Mouse (Mus musculus) liver, embryonic 14.5 days (tissue): ENCODE data around the gene Hirip3. TPM values are rescaled to one million over a fixed set of nuclear protein-coding genes. Genes with fewer than 3 reads are reported as not detected.

Experiments
- ATAC-seq: fragments of 200-750 bp; cut with Nextera tagmentation; 2 replicates; pipeline ENCODE4 v1.8.0; 2017; ENCODE audit warnings: moderate number of reproducible peaks, mild to moderate bottlenecking, moderate library complexity; ENCODE audit not compliant: insufficient read depth
- DNase-seq, 3 experiments: peaks; one replicate each; pipeline ENCODE4 v3.0.0-alpha.2; 2012 to 2013; ENCODE audit warnings: low read depth in 3 of 3, low spot score in 3 of 3
- H3K27ac ChIP-seq: fragments of 300-500 bp; sonication (generic); 2 replicates; pipeline ENCODE4 v1.5.1; 2014; ENCODE audit warnings: moderate library complexity, mild to moderate bottlenecking, control low read depth, inconsistent platforms
- H3K27me3 ChIP-seq: fragments of 300-500 bp; sonication (generic); 2 replicates; pipeline ENCODE4 v1.6.1; 2014; ENCODE audit warnings: mild to moderate bottlenecking, low read length, moderate library complexity; ENCODE audit not compliant: control insufficient read depth, insufficient read depth
- H3K36me3 ChIP-seq: fragments of 300-500 bp; sonication (generic); replicated peaks from 2 replicates; pipeline ENCODE4 v1.6.1; 2014; ENCODE audit warnings: low read depth; ENCODE audit not compliant: control insufficient read depth, insufficient read depth
- H3K4me1 ChIP-seq, 2 experiments: fragments of 200-500 bp in 1 of 2; fragments of 300-500 bp in 1 of 2; sonication (generic) in 1 of 2; replicated peaks; 2 replicates each; pipeline ENCODE4 v1.6.1; 2012 to 2014; ENCODE audit warnings: antibody characterized with exemption in 1 of 2, inconsistent platforms in 1 of 2, low read length in 1 of 2; ENCODE audit not compliant: control insufficient read depth in 2 of 2, insufficient read depth in 2 of 2
- H3K4me2 ChIP-seq: fragments of 300-500 bp; sonication (generic); 2 replicates; pipeline ENCODE4 v1.6.1; 2014; ENCODE audit warnings: low read depth, mild to moderate bottlenecking, control low read depth, moderate library complexity
- H3K4me3 ChIP-seq, 2 experiments: fragments of 200-500 bp in 1 of 2; fragments of 300-500 bp in 1 of 2; sonication (generic) in 1 of 2; 2 replicates each; pipeline ENCODE4 v1.5.1; 2012 to 2014; ENCODE audit warnings: low read depth in 2 of 2, low read length in 2 of 2, mild to moderate bottlenecking in 2 of 2, control low read depth in 1 of 2, inconsistent platforms in 1 of 2, moderate library complexity in 1 of 2; ENCODE audit not compliant: insufficient read depth in 1 of 2
- H3K9ac ChIP-seq: fragments of 300-500 bp; sonication (generic); replicated peaks from 2 replicates; pipeline ENCODE4 v1.6.1; 2014; ENCODE audit warnings: mild to moderate bottlenecking, control low read depth, moderate library complexity
- H3K9me3 ChIP-seq: fragments of 300-500 bp; sonication (generic); 2 replicates; pipeline ENCODE4 v1.6.1; 2016; ENCODE audit warnings: low read length, mixed read lengths; ENCODE audit not compliant: control insufficient read depth
- CTCF ChIP-seq: IDR thresholded peaks from 2 replicates; pipeline ENCODE4 v1.5.1; 2016; ENCODE audit warnings: antibody characterized with exemption, low read depth, control low read depth
- EP300 ChIP-seq: IDR thresholded peaks from 2 replicates; pipeline ENCODE4 v1.6.1; 2016; ENCODE audit warnings: antibody characterized with exemption, low read depth
- WGBS: fragments of 180-500 bp; shearing (Covaris S2); extraction: QIAGEN DNeasy Blood & Tissue Kit; methylation state at CpG from one replicate; pipeline ENCODE4 v1.1.7; 2014; ENCODE audit not compliant: insufficient replicate concordance; 5-methylcytosine and 5-hydroxymethylcytosine counted together
- polyA plus RNA-seq, 2 experiments: library from polyadenylated mRNA; depleted of rRNA in 1 of 2; stranded (reverse) in 1 of 2; unstranded in 1 of 2; fragments of >200 nt; fragmentation: Nextera tagmentation in 1 of 2; extraction: Ambion mirVana in 1 of 2; gene quantifications; 2 replicates each; pipeline versions ENCODE4 v1.2.1 to v1.2.3; 2012 to 2014

The Hirip3 gene
- polyA plus RNA-seq, 2 experiments, result 5.2 to 58.1 TPM

DNA sequence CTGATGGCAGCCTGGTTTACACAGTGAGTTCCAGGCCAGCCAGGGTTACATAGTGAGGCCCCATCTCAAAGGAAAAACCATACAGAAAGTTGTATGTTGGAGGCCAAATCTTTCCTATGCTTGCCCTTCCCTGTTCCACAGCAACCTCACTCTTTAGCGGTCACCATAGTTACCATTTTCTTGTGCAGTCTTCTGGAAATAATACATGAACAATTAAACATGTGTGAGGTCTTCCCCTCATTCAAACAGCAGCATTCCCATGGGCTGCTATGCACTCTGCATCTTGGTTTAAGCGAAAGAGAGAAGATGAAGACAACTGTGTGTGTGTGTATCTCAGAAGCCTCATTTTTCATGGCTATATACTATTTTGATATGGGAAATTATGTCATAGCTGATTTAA is 16.3 kb upstream of the Hirip3 start:
- ATAC-seq, result no peak
- Histone ChIP-seq H3K27me3 (peaks cover 37% of the 10 kb centered on the region), H3K9ac (no peak overlapping the region), H3K9me3 (no peaks in the 10 kb centered on the region), H3K4me2 (no peak overlapping the region), H3K36me3 (no peaks in the 10 kb centered on the region), H3K27ac (no peak overlapping the region), H3K4me1 (no peaks in the 10 kb centered on the region), H3K4me3 (no peak overlapping the region)
- TF ChIP-seq EP300, result no peak
- TF ChIP-seq CTCF, result no peak
- WGBS, result 72% methylated on average over 2 of the region's 2 CpGs
- DNase-seq, result no peak

DNA sequence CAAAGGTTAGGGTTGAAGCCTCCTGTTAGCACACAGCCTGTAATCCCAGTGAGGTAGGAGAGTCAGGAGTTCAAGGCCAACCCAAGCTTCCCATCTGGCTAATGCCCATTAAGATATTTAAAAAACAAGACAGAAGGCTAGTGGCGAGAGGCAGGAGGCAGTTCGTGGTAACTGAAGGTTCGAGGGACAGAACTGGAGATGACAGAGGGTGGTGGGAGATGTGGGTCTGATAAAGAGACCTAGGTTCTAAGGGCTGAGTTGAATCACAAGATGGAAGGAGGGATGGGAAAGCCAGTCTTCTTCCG is 14.7 kb upstream of the Hirip3 start, which contains the start of gene Doc2a:
Gene Doc2a (plus strand): TSS at position 301 of the 305 bp plus-strand sequence.
- H3K27me3 ChIP-seq, result peaks cover 37% of the 10 kb centered on the region
- no peak for ATAC-seq
- H3K9ac ChIP-seq, result 0 out of 2 replicates have a peak within 1 kb of the TSS, but pooled peaks have one; percentile 20
- peak within 1 kb of the TSS; percentile 28 to 30; a peak in 3 of 4 replicates for H3K4me3 ChIP-seq
- WGBS, result 25% methylated on average over 4 of the region's 4 CpGs
- DNase-seq, result no peak
- no peak within 1 kb of the TSS for H3K27ac ChIP-seq
- no peaks in the 10 kb centered on the region for H3K36me3 ChIP-seq
- H3K4me1 ChIP-seq, result no peaks in the 10 kb centered on the region
- TF ChIP-seq CTCF (no peak), EP300 (no peak)
- no peaks in the 10 kb centered on the region for H3K9me3 ChIP-seq
- peak within 1 kb of the TSS; percentile 62 for H3K4me2 ChIP-seq

DNA sequence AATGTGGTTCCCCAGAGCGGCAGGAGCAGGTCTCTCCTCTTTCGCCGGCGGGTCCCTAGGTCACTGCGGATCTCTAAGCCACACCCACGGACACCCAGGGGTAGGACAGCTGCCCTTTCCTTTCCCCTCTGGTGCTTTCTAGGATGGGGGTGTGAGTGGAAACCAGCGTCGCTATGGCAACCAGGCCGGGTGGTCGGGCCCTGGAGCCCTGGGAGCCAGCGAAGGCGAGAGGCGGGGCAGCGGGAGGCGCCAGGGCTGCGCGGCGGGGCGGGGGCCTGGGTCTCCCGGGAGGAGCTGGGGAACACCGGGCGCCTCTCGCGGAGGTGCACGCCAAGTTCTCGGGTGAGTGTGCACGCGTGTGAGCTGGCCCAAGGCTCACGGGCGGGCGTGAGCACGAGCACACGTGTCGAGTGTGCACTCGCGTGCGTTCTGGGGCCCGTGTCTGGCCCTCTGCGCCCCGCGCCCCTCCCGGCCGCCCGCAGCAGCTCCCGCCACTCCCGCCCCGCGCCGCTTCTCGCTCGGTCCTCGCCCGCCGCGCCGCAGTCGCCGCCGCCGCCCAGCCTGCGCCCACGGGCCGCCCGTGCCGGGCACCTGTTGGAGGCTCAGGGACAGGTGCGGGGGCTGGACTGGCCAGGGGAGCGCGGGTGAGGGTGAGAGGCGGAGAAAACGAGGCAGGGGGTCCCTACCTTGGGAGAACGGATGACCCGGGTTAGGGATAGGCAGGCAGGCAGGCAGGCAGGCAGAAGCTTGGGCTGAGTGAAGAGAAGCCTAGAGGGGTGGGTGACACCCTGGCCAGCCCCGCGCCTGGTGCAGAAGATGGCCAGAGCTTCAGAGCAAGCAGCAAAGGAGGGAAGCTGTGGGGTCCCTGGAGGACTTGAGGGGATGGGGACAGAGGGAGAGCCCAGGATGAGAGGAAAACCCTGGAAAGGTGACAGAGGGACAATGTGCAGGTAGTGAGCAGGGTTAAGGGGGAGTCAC is 14.1 kb upstream of the Hirip3 start:
- ATAC-seq, result no peak
- DNase-seq, result no peak
- Histone ChIP-seq H3K4me3 (peak overlapping the region; percentile 28 to 30; a peak in 3 of 4 replicates), H3K36me3 (no peaks in the 10 kb centered on the region), H3K4me1 (no peaks in the 10 kb centered on the region), H3K9ac (0 out of 2 replicates have a peak overlapping the region, but pooled peaks have one; percentile 20), H3K27ac (no peak overlapping the region), H3K4me2 (peak overlapping the region; percentile 62), H3K9me3 (no peaks in the 10 kb centered on the region), H3K27me3 (peaks cover 37% of the 10 kb centered on the region)
- TF ChIP-seq CTCF (no peak), EP300 (no peak)
- 2% methylated on average over 61 of the region's 74 CpGs for WGBS

DNA sequence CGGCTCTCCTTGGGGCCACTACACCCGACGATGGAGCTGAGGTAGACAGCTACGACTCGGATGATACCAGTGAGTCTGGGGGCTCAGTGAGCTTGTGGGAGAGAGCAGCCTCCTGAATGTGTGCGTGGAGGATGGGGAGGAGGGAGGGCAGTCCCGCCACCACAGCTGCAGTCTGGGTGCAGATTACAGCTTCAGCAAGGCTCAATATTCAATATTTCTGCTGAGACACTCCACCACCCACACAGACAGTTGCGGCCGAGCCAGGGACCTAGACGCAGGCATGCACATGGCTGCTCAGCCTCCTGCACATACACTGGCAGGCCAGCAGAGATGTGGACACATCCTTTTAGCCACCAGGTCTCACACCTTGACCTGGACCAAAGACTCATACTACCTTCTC is 13.0 kb upstream of the Hirip3 start:
- DNase-seq, result no peak

GRCm38 (mm10) chr7:126850161-126850560 is 11.6 kb upstream of the Hirip3 start:
- H3K4me1 ChIP-seq, result no peaks in the 10 kb centered on the region
- TF ChIP-seq CTCF (no peak), EP300 (no peak)
- ATAC-seq (no peak), DNase-seq (no peak)
- no peaks in the 10 kb centered on the region for H3K9me3 ChIP-seq
- H3K4me3 ChIP-seq, result no peak overlapping the region
- no peak overlapping the region for H3K27ac ChIP-seq
- 50% methylated on average over 6 of the region's 6 CpGs for WGBS
- H3K36me3 ChIP-seq, result peaks cover 13% of the 10 kb centered on the region
- peaks cover 37% of the 10 kb centered on the region for H3K27me3 ChIP-seq
- no peak overlapping the region for H3K9ac ChIP-seq
- H3K4me2 ChIP-seq, result no peak overlapping the region

More for the DNA sequence above, 13.0 kb upstream of the Hirip3 start:
- no peak for ATAC-seq
- H3K36me3 ChIP-seq, result peaks cover 2% of the 10 kb centered on the region; the same call in 1 of the 2 replicates
- H3K9ac ChIP-seq, result no peak overlapping the region
- H3K27me3 ChIP-seq, result peaks cover 37% of the 10 kb centered on the region
- H3K4me1 ChIP-seq, result no peaks in the 10 kb centered on the region
- no peak for TF ChIP-seq CTCF
- no peak for TF ChIP-seq EP300
- H3K9me3 ChIP-seq, result no peaks in the 10 kb centered on the region
- H3K4me2 ChIP-seq, result no peak overlapping the region
- 25% methylated on average over 10 of the region's 10 CpGs for WGBS
- no peak overlapping the region for H3K4me3 ChIP-seq
- no peak overlapping the region for H3K27ac ChIP-seq
